Mouse (Mus musculus): ENCODE results near the gene Ndel1.

DNA sequence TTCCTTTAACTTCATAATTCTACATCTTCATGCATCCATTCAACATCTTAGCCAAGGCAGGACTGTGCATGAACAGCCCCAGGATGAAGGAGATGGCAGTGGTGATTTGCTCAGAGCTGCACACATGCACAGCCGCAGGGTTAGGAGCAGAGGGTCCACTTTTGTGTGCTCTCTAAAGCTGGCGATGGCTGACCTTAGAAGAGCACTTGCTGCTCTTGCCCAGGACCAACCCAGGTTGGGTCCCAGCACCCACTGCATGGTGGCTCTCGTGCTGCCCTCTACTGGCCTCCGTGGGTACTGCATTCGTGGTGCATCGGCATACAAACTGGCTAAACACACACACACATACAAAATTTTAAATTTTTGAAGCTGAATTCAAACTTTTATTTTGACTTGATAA lies 63.9 kb downstream of the Ndel1 start:
- TF ChIP-seq CTCF (IDR thresholded peaks at IDR 0.05; ENCODE audit: low read depth), result peak; percentile 95
- no peak for TF ChIP-seq EP300 (optimal IDR thresholded peaks at IDR 0.05)
